Mouse (Mus musculus): ENCODE results near the gene Cog6. TPM values are rescaled to one million over a fixed set of nuclear protein-coding genes. Genes with fewer than 3 reads are reported as not detected.

The Cog6 gene
- polyA plus RNA-seq, 1 experiment from 2014 or later, result 39.9 TPM

DNA sequence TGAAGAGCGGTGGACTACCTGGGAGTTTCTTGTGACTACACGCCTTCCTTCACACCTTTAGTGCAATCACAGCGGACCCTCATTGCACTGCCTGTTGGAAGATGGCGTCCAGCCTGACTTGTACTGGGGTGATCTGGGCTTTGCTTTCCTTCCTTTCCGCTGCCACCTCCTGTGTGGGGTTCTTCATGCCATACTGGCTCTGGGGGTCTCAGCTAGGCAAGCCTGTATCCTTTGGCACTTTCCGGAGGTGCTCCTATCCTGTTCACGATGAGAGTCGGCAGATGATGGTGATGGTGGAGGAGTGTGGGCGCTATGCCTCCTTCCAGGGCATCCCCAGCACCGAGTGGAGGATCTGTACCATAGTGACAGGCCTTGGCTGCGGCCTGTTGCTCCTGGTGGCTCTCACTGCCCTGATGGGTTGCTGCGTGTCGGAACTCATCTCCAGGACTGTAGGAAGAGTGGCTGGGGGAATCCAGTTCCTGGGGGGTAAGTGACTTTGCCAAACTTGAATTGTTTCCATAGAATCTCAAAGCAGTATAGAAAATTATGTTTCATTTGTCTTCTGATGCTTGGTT is 26.3 kb upstream of the Cog6 start:
- 0 out of 2 replicates have a peak, but pooled peaks cover 6% of the 10 kb centered on the region for H3K36me3 ChIP-seq
- H3K27ac ChIP-seq, result no peak overlapping the region
- peaks cover 32% of the 10 kb centered on the region for H3K27me3 ChIP-seq (ENCODE audit: insufficient read depth, poor library complexity, severe bottlenecking)
- H3K9me3 ChIP-seq, result no peaks in the 10 kb centered on the region
- WGBS, result 91% methylated on average over 13 of the region's 13 CpGs
- H3K4me3 ChIP-seq, result peak overlapping the region; percentile 83
- H3K4me1 ChIP-seq (replicated peaks), result peaks cover 43% of the 10 kb centered on the region
- no peak for DNase-seq (ENCODE audit: low spot score)

DNA sequence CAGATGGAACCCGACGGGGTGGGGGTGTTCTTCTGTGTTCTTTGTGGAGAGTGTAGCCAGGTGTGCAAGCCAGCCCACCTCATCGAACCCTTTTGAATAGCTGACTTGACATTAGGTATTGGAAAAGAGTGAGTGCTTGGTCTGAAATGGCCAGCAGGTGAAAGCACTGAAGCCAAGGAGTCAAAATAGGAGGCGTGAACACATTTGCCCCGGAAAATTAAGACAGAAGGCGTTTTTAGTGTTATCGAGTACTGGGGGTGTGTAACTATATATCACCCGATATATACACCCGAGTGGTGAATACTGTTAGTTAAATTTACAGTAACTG is 25.2 kb upstream of the Cog6 start:
- 28% methylated on average over 9 of the region's 9 CpGs for WGBS
- H3K27ac ChIP-seq, result peak overlapping the region; percentile 91
- 0 out of 2 replicates have a peak, but pooled peaks cover 6% of the 10 kb centered on the region for H3K36me3 ChIP-seq
- peaks cover 33% of the 10 kb centered on the region for H3K27me3 ChIP-seq (ENCODE audit: insufficient read depth, poor library complexity, severe bottlenecking)
- H3K4me1 ChIP-seq (replicated peaks), result peaks cover 43% of the 10 kb centered on the region
- peak overlapping the region; percentile 83 for H3K4me3 ChIP-seq
- no peaks in the 10 kb centered on the region for H3K9me3 ChIP-seq
- DNase-seq (ENCODE audit: low spot score), result no peak

DNA sequence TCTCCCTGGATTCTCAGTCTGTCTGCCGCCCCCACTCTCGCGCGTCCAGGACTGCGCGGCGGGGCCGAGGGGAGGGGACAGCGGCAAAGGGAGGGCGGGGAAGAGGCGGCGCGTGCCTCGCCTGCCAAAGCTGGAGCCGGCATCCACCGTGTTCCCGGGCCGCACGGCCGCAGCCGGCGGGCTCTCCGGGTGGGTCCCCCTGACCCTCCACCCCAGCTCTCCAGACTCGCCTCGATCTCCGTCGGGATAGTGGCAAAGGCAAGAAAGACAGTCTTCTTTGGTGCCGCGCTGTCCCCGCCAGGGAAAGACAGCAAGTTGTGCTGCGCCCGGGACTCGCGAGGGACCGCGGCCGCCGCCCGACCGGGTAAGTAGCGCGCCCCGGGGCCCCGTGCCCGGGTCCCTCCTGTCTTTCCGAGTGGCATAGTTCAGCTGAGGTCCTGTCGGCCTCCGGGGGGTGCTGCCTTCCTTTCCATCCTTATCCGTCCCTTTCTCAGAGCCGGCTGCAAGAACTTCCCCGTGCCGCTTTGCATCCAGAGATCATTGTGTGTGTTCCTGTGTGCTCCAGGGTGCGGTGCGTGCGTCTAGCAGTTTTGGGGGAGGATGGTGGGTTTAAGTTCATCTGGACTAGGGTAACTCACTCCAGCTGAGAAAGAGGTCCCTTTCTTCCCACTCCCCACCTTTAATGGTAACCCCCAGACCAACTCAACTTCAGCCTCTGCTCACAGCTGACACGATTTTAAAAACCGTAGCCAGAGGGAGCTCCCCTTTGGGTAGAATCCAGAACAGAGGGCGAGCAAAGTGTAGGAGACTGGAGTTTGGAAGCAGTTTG is 24.6 kb upstream of the Cog6 start, which contains the start of gene Lhfp:
Lhfp (plus strand) TSS at position 118 of the 829 bp plus-strand sequence.
- Histone ChIP-seq H3K9me3 (no peaks in the 10 kb centered on the region), H3K4me1 (replicated peaks) (peaks cover 43% of the 10 kb centered on the region), H3K4me3 (peak within 1 kb of the TSS; percentile 83), H3K27ac (peak within 1 kb of the TSS; percentile 91), H3K27me3 (ENCODE audit: insufficient read depth, poor library complexity, severe bottlenecking) (peaks cover 33% of the 10 kb centered on the region), H3K36me3 (0 out of 2 replicates have a peak, but pooled peaks cover 6% of the 10 kb centered on the region)
- DNase-seq (ENCODE audit: low spot score), result peak; percentile 83
- under 1% methylated on average over 58 of the region's 58 CpGs for WGBS

GRCm38 (mm10) chr3:53040593-53041410 is 23.8 kb upstream of the Cog6 start:
- no peak for DNase-seq (ENCODE audit: low spot score)

GRCm38 (mm10) chr3:53039746-53040145 is 22.7 kb upstream of the Cog6 start:
- Histone ChIP-seq H3K4me1 (replicated peaks) (peaks cover 39% of the 10 kb centered on the region), H3K27ac (no peak overlapping the region), H3K9me3 (no peaks in the 10 kb centered on the region), H3K27me3 (ENCODE audit: insufficient read depth, poor library complexity, severe bottlenecking) (peaks cover 33% of the 10 kb centered on the region), H3K4me3 (no peak overlapping the region), H3K36me3 (no peaks in the 10 kb centered on the region)
- 82% methylated on average over 8 of the region's 8 CpGs for WGBS
- DNase-seq (ENCODE audit: low spot score), result no peak

More at GRCm38 (mm10) chr3:53040593-53041410, 23.8 kb upstream of the Cog6 start:
- Histone ChIP-seq H3K9me3 (no peaks in the 10 kb centered on the region), H3K27me3 (ENCODE audit: insufficient read depth, poor library complexity, severe bottlenecking) (peaks cover 33% of the 10 kb centered on the region), H3K4me3 (peak overlapping the region; percentile 83), H3K36me3 (0 out of 2 replicates have a peak, but pooled peaks cover 3% of the 10 kb centered on the region), H3K27ac (peak overlapping the region; percentile 91), H3K4me1 (replicated peaks) (peaks cover 43% of the 10 kb centered on the region)
- 5% methylated on average over 17 of the region's 17 CpGs for WGBS

- DNase-seq (ENCODE audit: low spot score), result no peak
- no peaks in the 10 kb centered on the region for H3K9me3 ChIP-seq
- no peak overlapping the region for H3K4me3 ChIP-seq
- H3K27me3 ChIP-seq (ENCODE audit: insufficient read depth, poor library complexity, severe bottlenecking), result peaks cover 33% of the 10 kb centered on the region
- H3K36me3 ChIP-seq, result no peaks in the 10 kb centered on the region
- peaks cover 31% of the 10 kb centered on the region for H3K4me1 ChIP-seq (replicated peaks)
- H3K27ac ChIP-seq, result no peak overlapping the region
- WGBS, result 66% methylated on average over 5 of the region's 5 CpGs
Measured at GRCm38 (mm10) chr3:53038913-53039312, 21.9 kb upstream of the Cog6 start.

- WGBS, result 88% methylated on average over 7 of the region's 7 CpGs
- no peak overlapping the region for H3K4me3 ChIP-seq
- no peaks in the 10 kb centered on the region for H3K9me3 ChIP-seq
- H3K4me1 ChIP-seq (replicated peaks), result peaks cover 16% of the 10 kb centered on the region
- DNase-seq (ENCODE audit: low spot score), result no peak
- peaks cover 25% of the 10 kb centered on the region for H3K27me3 ChIP-seq (ENCODE audit: insufficient read depth, poor library complexity, severe bottlenecking)
- no peaks in the 10 kb centered on the region for H3K36me3 ChIP-seq
- H3K27ac ChIP-seq, result no peak overlapping the region
Measured at GRCm38 (mm10) chr3:53036941-53037340, 19.9 kb upstream of the Cog6 start.

- H3K4me1 ChIP-seq (replicated peaks), result peaks cover 13% of the 10 kb centered on the region
- H3K4me3 ChIP-seq, result no peak overlapping the region
- WGBS, result 80% methylated on average over 5 of the region's 5 CpGs
- H3K36me3 ChIP-seq, result no peaks in the 10 kb centered on the region
- DNase-seq (ENCODE audit: low spot score), result no peak
- peaks cover 25% of the 10 kb centered on the region for H3K27me3 ChIP-seq (ENCODE audit: insufficient read depth, poor library complexity, severe bottlenecking)
- no peaks in the 10 kb centered on the region for H3K9me3 ChIP-seq
- H3K27ac ChIP-seq, result no peak overlapping the region
Measured at GRCm38 (mm10) chr3:53036076-53036475, 19.0 kb upstream of the Cog6 start.

DNA sequence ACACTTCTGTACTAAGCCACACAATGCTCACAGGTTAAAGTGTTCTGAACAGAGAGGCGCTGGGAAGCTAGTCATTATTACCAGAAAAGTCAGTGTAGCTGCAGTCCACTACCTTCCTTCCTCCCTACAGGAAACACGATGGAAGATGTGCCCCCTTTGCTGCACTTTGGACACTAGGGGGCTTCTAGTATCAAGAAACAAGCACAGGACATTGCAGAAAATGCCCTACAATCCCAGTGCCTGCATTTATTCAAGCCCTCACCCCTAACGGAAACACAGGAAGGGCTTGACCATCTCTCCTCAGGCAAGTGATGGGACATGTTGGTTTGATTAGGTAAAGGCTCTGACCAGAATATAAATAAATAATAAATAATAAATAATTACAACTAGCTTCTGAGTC is 16.4 kb upstream of the Cog6 start:
- Histone ChIP-seq H3K4me1 (replicated peaks) (0 out of 2 replicates have a peak, but pooled peaks cover 6% of the 10 kb centered on the region), H3K4me3 (no peak overlapping the region), H3K9me3 (no peaks in the 10 kb centered on the region), H3K36me3 (no peaks in the 10 kb centered on the region), H3K27me3 (ENCODE audit: insufficient read depth, poor library complexity, severe bottlenecking) (peaks cover 8% of the 10 kb centered on the region), H3K27ac (no peak overlapping the region)
- DNase-seq (ENCODE audit: low spot score), result peak; percentile 41
- 19% methylated on average over 3 of the region's 3 CpGs for WGBS

DNA sequence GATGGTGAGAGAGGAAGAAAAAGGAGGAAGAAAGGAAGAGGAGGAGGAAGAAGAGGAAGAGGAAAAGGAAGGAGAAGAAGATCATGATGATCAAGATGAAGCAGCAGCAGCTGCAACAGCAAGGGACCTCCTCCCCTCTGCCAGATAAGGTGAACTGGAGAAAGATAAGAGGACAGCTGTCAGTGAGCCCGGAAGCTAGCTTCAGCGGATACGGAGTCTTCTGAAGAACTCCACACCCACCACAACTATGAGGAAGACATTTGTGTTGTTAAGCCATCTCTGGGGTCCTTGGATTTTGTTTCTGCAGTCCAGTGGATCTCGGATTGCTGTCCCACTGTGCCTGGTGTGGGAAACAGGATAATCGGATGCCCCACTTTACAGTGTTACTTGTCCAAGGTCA is 15.4 kb upstream of the Cog6 start:
- no peaks in the 10 kb centered on the region for H3K36me3 ChIP-seq
- 0 out of 2 replicates have a peak, but pooled peaks cover 6% of the 10 kb centered on the region for H3K4me1 ChIP-seq (replicated peaks)
- H3K4me3 ChIP-seq, result no peak overlapping the region
- peaks cover 5% of the 10 kb centered on the region for H3K27me3 ChIP-seq (ENCODE audit: insufficient read depth, poor library complexity, severe bottlenecking)
- DNase-seq (ENCODE audit: low spot score), result no peak
- H3K9me3 ChIP-seq, result no peaks in the 10 kb centered on the region
- H3K27ac ChIP-seq, result no peak overlapping the region
- 71% methylated on average over 5 of the region's 5 CpGs for WGBS

GRCm38 (mm10) chr3:53031586-53031985 is 14.5 kb upstream of the Cog6 start:
- H3K4me3 ChIP-seq, result no peak overlapping the region
- no peak for DNase-seq (ENCODE audit: low spot score)
- H3K36me3 ChIP-seq, result no peaks in the 10 kb centered on the region
- 44% methylated on average over 6 of the region's 6 CpGs for WGBS
- H3K27me3 ChIP-seq (ENCODE audit: insufficient read depth, poor library complexity, severe bottlenecking), result peaks cover 5% of the 10 kb centered on the region
- H3K9me3 ChIP-seq, result no peaks in the 10 kb centered on the region
- no peak overlapping the region for H3K27ac ChIP-seq
- H3K4me1 ChIP-seq (replicated peaks), result 0 out of 2 replicates have a peak, but pooled peaks cover 6% of the 10 kb centered on the region

- H3K4me3 ChIP-seq, result no peak overlapping the region
- H3K36me3 ChIP-seq, result no peaks in the 10 kb centered on the region
- 0 out of 2 replicates have a peak, but pooled peaks cover 6% of the 10 kb centered on the region for H3K4me1 ChIP-seq (replicated peaks)
- WGBS, result 27% methylated on average over 7 of the region's 7 CpGs
- no peaks in the 10 kb centered on the region for H3K9me3 ChIP-seq
- DNase-seq (ENCODE audit: low spot score), result peak; percentile 67
- H3K27me3 ChIP-seq (ENCODE audit: insufficient read depth, poor library complexity, severe bottlenecking), result peaks cover 5% of the 10 kb centered on the region
- H3K27ac ChIP-seq, result no peak overlapping the region
Measured at GRCm38 (mm10) chr3:53029046-53029445, 12.0 kb upstream of the Cog6 start.

All from hindbrain, embryonic 10.5 days (tissue).